Mouse (Mus musculus) MEL (cell line): ENCODE data around the gene Kcnh1. TPM values are rescaled to one million over a fixed set of nuclear protein-coding genes. Genes with fewer than 3 reads are reported as not detected.

Experiments
- DNase-seq: peaks from one replicate; pipeline ENCODE4 v3.0.0; 2011; ENCODE audit warnings: low read depth, low spot score
- H3K27ac ChIP-seq: 2 replicates; pipeline ENCODE4 v1.5.1; 2012; ENCODE audit warnings: low read depth, mild to moderate bottlenecking, control low read depth, low read length, moderate library complexity; ENCODE audit not compliant: control insufficient read depth
- H3K27me3 ChIP-seq, 2 experiments: fragments of 150-350 bp in 1 of 2; sonication (generic) in 1 of 2; 2 replicates each; pipeline ENCODE4 v1.6.1; 2012; ENCODE audit warnings: low read length in 2 of 2, mild to moderate bottlenecking in 2 of 2, improper control_type of control experiment in 1 of 2, moderate library complexity in 1 of 2; ENCODE audit not compliant: insufficient read depth in 2 of 2, control insufficient read depth in 1 of 2
- H3K36me3 ChIP-seq, 2 experiments: 2 replicates each; pipeline ENCODE4 v1.6.1; 2012 to 2014; ENCODE audit warnings: low read length in 2 of 2, improper control_type of control experiment in 1 of 2, inconsistent platforms in 1 of 2, mild to moderate bottlenecking in 1 of 2; ENCODE audit not compliant: insufficient read depth in 2 of 2, control insufficient read depth in 1 of 2
- H3K4me1 ChIP-seq, 2 experiments: fragments of 150-350 bp in 1 of 2; sonication (generic) in 1 of 2; 2 replicates each; pipeline ENCODE4 v1.6.1; 2012; ENCODE audit warnings: low read length in 2 of 2, improper control_type of control experiment in 1 of 2, mild to moderate bottlenecking in 1 of 2; ENCODE audit not compliant: insufficient read depth in 2 of 2, control insufficient read depth in 1 of 2
- H3K4me3 ChIP-seq, 2 experiments: fragments of 150-350 bp in 1 of 2; sonication (generic) in 1 of 2; 2 replicates each; pipeline ENCODE4 v1.5.1; 2012; ENCODE audit warnings: low read depth in 2 of 2, low read length in 2 of 2, mild to moderate bottlenecking in 2 of 2, moderate library complexity in 2 of 2, control low read depth in 1 of 2, improper control_type of control experiment in 1 of 2; ENCODE audit not compliant: control insufficient read depth in 1 of 2, insufficient read depth in 1 of 2
- H3K79me2 ChIP-seq: 2 replicates; pipeline ENCODE4 v1.6.1; 2012; ENCODE audit warnings: mild to moderate bottlenecking, low read length, moderate library complexity; ENCODE audit not compliant: control insufficient read depth, poor library complexity, insufficient read depth
- H3K9ac ChIP-seq: 2 replicates; pipeline ENCODE4 v1.6.1; 2012; ENCODE audit warnings: low read depth, mild to moderate bottlenecking, control low read depth, low read length, moderate library complexity; ENCODE audit not compliant: control insufficient read depth, poor library complexity, severe bottlenecking
- H3K9me3 ChIP-seq: fragments of 150-350 bp; sonication (generic); replicated peaks from 2 replicates; pipeline ENCODE4 v1.6.1; 2012; ENCODE audit warnings: mild to moderate bottlenecking, low read length, improper control_type of control experiment, moderate library complexity; ENCODE audit not compliant: insufficient read depth
- CTCF ChIP-seq, 3 experiments: IDR thresholded peaks in 2 of 3; conservative IDR thresholded peaks in 1 of 3; 2 replicates each; pipeline ENCODE4 v1.5.1; 2011 to 2012; ENCODE audit warnings: low read length in 3 of 3, low read depth in 2 of 3, mild to moderate bottlenecking in 2 of 3, improper control_type of control experiment in 1 of 3, inconsistent platforms in 1 of 3, mixed read lengths in 1 of 3, moderate library complexity in 1 of 3; ENCODE audit not compliant: control insufficient read depth in 1 of 3, insufficient read depth in 1 of 3, poor library complexity in 1 of 3, severe bottlenecking in 1 of 3
- E2F4 ChIP-seq: IDR thresholded peaks from 2 replicates; pipeline ENCODE4 v1.6.1; 2011; ENCODE audit warnings: low read depth, low read length, improper control_type of control experiment, borderline replicate concordance
- EP300 ChIP-seq, 2 experiments: IDR thresholded peaks; 2 replicates each; pipeline ENCODE4 v1.6.1; 2011; ENCODE audit warnings: improper control_type of control experiment in 2 of 2, low read length in 2 of 2, low read depth in 1 of 2, mild to moderate bottlenecking in 1 of 2
- ETS1 ChIP-seq: IDR thresholded peaks from 2 replicates; pipeline ENCODE4 v1.6.1; 2012; ENCODE audit warnings: low read depth, mild to moderate bottlenecking, inconsistent platforms, low read length, improper control_type of control experiment, moderate library complexity
- GABPA ChIP-seq: IDR thresholded peaks from 2 replicates; pipeline ENCODE4 v1.6.1; 2012; ENCODE audit warnings: low read depth, mild to moderate bottlenecking, inconsistent platforms, low read length, improper control_type of control experiment, moderate library complexity
- HCFC1 ChIP-seq: IDR thresholded peaks from 2 replicates; pipeline ENCODE4 v1.6.1; 2012; ENCODE audit warnings: low read depth, mild to moderate bottlenecking, inconsistent platforms, low read length, improper control_type of control experiment, moderate library complexity
- JUND ChIP-seq: IDR thresholded peaks from 2 replicates; pipeline ENCODE4 v1.6.1; 2011; ENCODE audit warnings: low read depth, mild to moderate bottlenecking, improper control_type of control experiment, low read length
- MXI1 ChIP-seq: IDR thresholded peaks from 2 replicates; pipeline ENCODE4 v1.6.1; 2011; ENCODE audit warnings: mild to moderate bottlenecking, low read depth, low read length, improper control_type of control experiment
- MYC ChIP-seq: IDR thresholded peaks from 2 replicates; pipeline ENCODE4 v1.6.1; 2011; ENCODE audit warnings: low read depth, mild to moderate bottlenecking, low read length, improper control_type of control experiment, moderate library complexity
- NELFE ChIP-seq: IDR thresholded peaks from 2 replicates; pipeline ENCODE4 v1.6.1; 2011; ENCODE audit warnings: low read depth, low read length, improper control_type of control experiment
- NRF1 ChIP-seq: IDR thresholded peaks from 2 replicates; pipeline ENCODE4 v1.6.1; 2014; ENCODE audit warnings: low read depth, mild to moderate bottlenecking, inconsistent platforms, low read length, improper control_type of control experiment, moderate library complexity; ENCODE audit not compliant: poor library complexity, insufficient read depth, severe bottlenecking
- POLR2AphosphoS2 ChIP-seq: IDR thresholded peaks from 2 replicates; pipeline ENCODE4 v1.6.1; 2011; ENCODE audit warnings: low read length, improper control_type of control experiment
- POLR2AphosphoS5 ChIP-seq: IDR thresholded peaks from 2 replicates; pipeline ENCODE4 v1.6.1; 2012; ENCODE audit warnings: low read depth, borderline replicate concordance, mild to moderate bottlenecking, inconsistent platforms, low read length, moderate library complexity, mixed read lengths
- RAD21 ChIP-seq: IDR thresholded peaks from 2 replicates; pipeline ENCODE4 v1.6.1; 2011; ENCODE audit warnings: mild to moderate bottlenecking, low read depth, low read length, improper control_type of control experiment
- RCOR1 ChIP-seq: IDR thresholded peaks from 2 replicates; pipeline ENCODE4 v1.6.1; 2012; ENCODE audit warnings: low read depth, mild to moderate bottlenecking, inconsistent platforms, low read length, improper control_type of control experiment
- SMC3 ChIP-seq: IDR thresholded peaks from 2 replicates; pipeline ENCODE4 v1.6.1; 2011; ENCODE audit warnings: low read depth, low read length, improper control_type of control experiment
- TAL1 ChIP-seq: IDR thresholded peaks from 2 replicates; pipeline ENCODE4 v1.6.1; 2012; ENCODE audit warnings: mild to moderate bottlenecking, inconsistent platforms, low read length, moderate library complexity, mixed read lengths
- TBP ChIP-seq: IDR thresholded peaks from 2 replicates; pipeline ENCODE4 v1.8.0; 2011; ENCODE audit warnings: low read depth, low read length, improper control_type of control experiment
- UBTF ChIP-seq: IDR thresholded peaks from 2 replicates; pipeline ENCODE4 v1.6.1; 2012; ENCODE audit warnings: low read depth, mild to moderate bottlenecking, inconsistent platforms, low read length, improper control_type of control experiment, moderate library complexity, borderline replicate concordance; ENCODE audit not compliant: insufficient read depth
- USF1 ChIP-seq: IDR thresholded peaks from 2 replicates; pipeline ENCODE4 v1.6.1; 2014; ENCODE audit warnings: low read depth, mild to moderate bottlenecking, inconsistent platforms, low read length, improper control_type of control experiment, moderate library complexity
- ZC3H11A ChIP-seq: IDR thresholded peaks from 2 replicates; pipeline ENCODE4 v1.6.1; 2012; ENCODE audit warnings: low read depth, mild to moderate bottlenecking, inconsistent platforms, low read length, improper control_type of control experiment
- ZKSCAN1 ChIP-seq: IDR thresholded peaks from 2 replicates; pipeline ENCODE4 v1.6.1; 2012; ENCODE audit warnings: low read depth, mild to moderate bottlenecking, inconsistent platforms, low read length, improper control_type of control experiment, moderate library complexity
- ZMIZ1 ChIP-seq: IDR thresholded peaks from 2 replicates; pipeline ENCODE4 v1.6.1; 2012; ENCODE audit warnings: low read depth, mild to moderate bottlenecking, inconsistent platforms, low read length, improper control_type of control experiment, moderate library complexity
- polyA plus RNA-seq, 2 experiments: library from polyadenylated mRNA; stranded (reverse) in 1 of 2; unstranded in 1 of 2; fragments of >175 nt in 1 of 2; fragments of >200 nt in 1 of 2; gene quantifications; 2 replicates each; pipeline versions ENCODE4 v1.2.1 to v1.2.4; 2012; ENCODE audit warnings: low replicate concordance in 2 of 2, low read depth in 1 of 2; ENCODE audit not compliant: insufficient read length in 2 of 2, insufficient read depth in 1 of 2, missing spikeins in 1 of 2
- total RNA-seq: library from RNA; depleted of rRNA; stranded (reverse); fragments of 300-350 nt; gene quantifications from 2 replicates; pipeline ENCODE4 v1.2.3, GENCODE M21; 2012

The Kcnh1 gene
- total and polyA plus RNA-seq, 3 experiments = not detected

GRCm38 (mm10) chr1:192347327-192347726 lies 156.8 kb downstream of the Kcnh1 start:
- Histone ChIP-seq H3K27ac (no peak overlapping the region), H3K9ac (no peak overlapping the region), H3K36me3 (no peaks in the 10 kb centered on the region), H3K9me3 (no peaks in the 10 kb centered on the region), H3K4me1 (no peaks in the 10 kb centered on the region)
- DNase-seq = no peak
- TF ChIP-seq POLR2AphosphoS5 = no peak
- no peak for TF ChIP-seq SMC3
- TF ChIP-seq CTCF (IDR thresholded peaks at IDR 0.05 in 2 of 3, conservative IDR thresholded peaks at IDR 0.05 in 1 of 3; ENCODE audit: control insufficient read depth in 1 of 3, insufficient read depth in 1 of 3, low read depth in 2 of 3, low read length in 3 of 3, poor library complexity in 1 of 3, severe bottlenecking in 1 of 3) = no peak
- TF ChIP-seq NRF1 = no peak
- no peak for TF ChIP-seq E2F4
- TF ChIP-seq USF1 = no peak
- no peak for TF ChIP-seq POLR2AphosphoS2
- TF ChIP-seq ETS1 = no peak
- TF ChIP-seq MXI1 = no peak
- TF ChIP-seq GABPA = no peak
- TF ChIP-seq RAD21 = no peak
- no peak for TF ChIP-seq RCOR1
- no peak for TF ChIP-seq NELFE
- TF ChIP-seq ZC3H11A = no peak
- no peak for TF ChIP-seq TBP
- TF ChIP-seq ZMIZ1 = no peak
- no peak for TF ChIP-seq ZKSCAN1
- no peak for TF ChIP-seq UBTF
- no peak for TF ChIP-seq JUND
- TF ChIP-seq, all 39 proteins: peak for 0
- Histone ChIP-seq H3K79me2 (no peaks in the 10 kb centered on the region), H3K27me3 (0 out of 4 replicates have a peak, but pooled peaks cover 0 to 3% of the 10 kb centered on the region in 2 experiments), H3K4me3 (no peak overlapping the region)

GRCm38 (mm10) chr1:192356231-192356630 lies 165.7 kb downstream of the Kcnh1 start:
- no peak for DNase-seq

More at GRCm38 (mm10) chr1:192356231-192356630, 165.7 kb downstream of the Kcnh1 start:
- H3K27me3 ChIP-seq = peaks cover 0 to 4% of the 10 kb centered on the region in 2 experiments; a peak in 1 of 4 replicates
- no peak for TF ChIP-seq ETS1
- no peak for TF ChIP-seq E2F4
- no peak for TF ChIP-seq NELFE
- no peak for TF ChIP-seq TAL1
- no peak for TF ChIP-seq MYC
- TF ChIP-seq ZMIZ1 = no peak
- no peak for TF ChIP-seq HCFC1
- no peak for TF ChIP-seq EP300 (IDR thresholded peaks at IDR 0.05; ENCODE audit: low read depth in 1 of 2, low read length in 2 of 2)
- H3K9me3 ChIP-seq = no peaks in the 10 kb centered on the region
- H3K79me2 ChIP-seq = no peaks in the 10 kb centered on the region
- H3K4me3 ChIP-seq = no peak overlapping the region
- H3K27ac ChIP-seq = no peak overlapping the region
- no peak overlapping the region for H3K9ac ChIP-seq
- no peaks in the 10 kb centered on the region for H3K4me1 ChIP-seq
- H3K36me3 ChIP-seq = no peaks in the 10 kb centered on the region
